Mouse (Mus musculus) cerebellum, adult 2 months (tissue): ENCODE results near the gene Cars2.
"Not testable (repeated sequence)": the region's sequence is repeated elsewhere in the genome, so short reads cannot be mapped to it uniquely, and the experiment has no call there.

Experiments
- CTCF ChIP-seq: fragments of 200-500 bp; IDR thresholded peaks from 2 replicates; pipeline ENCODE4 v1.5.1; 2011; ENCODE audit warnings: low read depth, mild to moderate bottlenecking, control low read depth, low read length, moderate library complexity, borderline replicate concordance; ENCODE audit not compliant: insufficient read depth
- POLR2A ChIP-seq: fragments of 200-500 bp; IDR thresholded peaks from 2 replicates; pipeline ENCODE4 v1.6.1; 2011; ENCODE audit warnings: low read length, control low read depth, borderline replicate concordance; ENCODE audit not compliant: insufficient read depth

DNA sequence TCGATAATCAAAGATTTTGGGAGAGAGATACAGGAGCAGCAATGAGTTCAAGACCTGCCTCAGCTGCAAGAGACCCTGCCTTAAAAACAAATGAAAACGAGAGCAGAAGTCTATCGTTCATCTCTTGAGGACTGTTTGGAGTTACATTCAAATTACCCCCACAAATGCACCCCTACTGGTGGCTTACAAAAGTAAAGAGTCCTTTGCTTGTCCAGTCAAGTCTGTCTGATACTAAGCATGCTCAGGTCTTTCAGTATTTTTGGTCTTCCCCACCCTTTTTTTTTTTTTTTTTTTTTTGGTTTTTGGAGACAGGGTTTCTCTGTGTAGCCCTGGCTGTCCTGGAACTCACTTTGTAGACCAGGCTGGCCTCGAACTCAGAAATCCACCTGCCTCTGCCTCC lies 914 bp upstream of the Cars2 start:
- TF ChIP-seq POLR2A, CTCF: not testable (repeated sequence)
